Mouse (Mus musculus) right cerebral cortex, postnatal 36 days (tissue): Measurements from ENCODE around the gene Litaf.

Source experiments
- DNase-seq, 2 experiments: peaks; one replicate each; pipeline ENCODE4 v3.0.0; 2022; ENCODE audit warnings: low spot score in 2 of 2, mixed read lengths in 1 of 2

The Litaf gene

GRCm38 (mm10) chr16:11066833-11067191 is 855 bp upstream of the Litaf start:
- peak in 1 of 2 experiments; percentile 61 for DNase-seq

GRCm38 (mm10) chr16:11065431-11065830 is 526 bp downstream of the Litaf start:
- no peak for DNase-seq

- no peak for DNase-seq
Measured at GRCm38 (mm10) chr16:11064742-11065141, 1.2 kb downstream of the Litaf start.

GRCm38 (mm10) chr16:11064341-11064740 is 1.6 kb downstream of the Litaf start:
- no peak for DNase-seq

GRCm38 (mm10) chr16:11062794-11063721 is 2.9 kb downstream of the Litaf start:
- no peak for DNase-seq

- DNase-seq = no peak
Measured at GRCm38 (mm10) chr16:11060645-11061044, 5.3 kb downstream of the Litaf start, which contains the start of gene Snn. TSS of gene Snn (plus strand) at chr16:11060945.

- DNase-seq = no peak
Measured at GRCm38 (mm10) chr16:11055916-11056315, 10.0 kb downstream of the Litaf start.

GRCm38 (mm10) chr16:11054871-11055270 is 11.1 kb downstream of the Litaf start:
- no peak for DNase-seq

GRCm38 (mm10) chr16:11054409-11054808 is 11.5 kb downstream of the Litaf start:
- no peak for DNase-seq

GRCm38 (mm10) chr16:11051134-11051533 is 14.8 kb downstream of the Litaf start:
- no peak for DNase-seq

- no peak for DNase-seq
Measured at GRCm38 (mm10) chr16:11050226-11050625, 15.7 kb downstream of the Litaf start.

GRCm38 (mm10) chr16:11047130-11047529 is 18.8 kb downstream of the Litaf start:
- DNase-seq = no peak

- no peak for DNase-seq
Measured at GRCm38 (mm10) chr16:11046437-11046836, 19.5 kb downstream of the Litaf start.

GRCm38 (mm10) chr16:11043239-11043638 is 22.7 kb downstream of the Litaf start:
- DNase-seq = no peak

GRCm38 (mm10) chr16:11040603-11041002 is 25.4 kb downstream of the Litaf start:
- no peak for DNase-seq

- DNase-seq = peak; percentile 18 to 38
Measured at GRCm38 (mm10) chr16:11035790-11036431, 30.0 kb downstream of the Litaf start.

- DNase-seq = no peak
Measured at GRCm38 (mm10) chr16:11035273-11035672, 30.7 kb downstream of the Litaf start.

- DNase-seq = peak; percentile 55 to 71
Measured at GRCm38 (mm10) chr16:11034193-11034803, 31.7 kb downstream of the Litaf start.

GRCm38 (mm10) chr16:11031320-11031719 is 34.6 kb downstream of the Litaf start:
- no peak for DNase-seq

GRCm38 (mm10) chr16:11030844-11031243 is 35.1 kb downstream of the Litaf start:
- DNase-seq = no peak

- no peak for DNase-seq
Measured at GRCm38 (mm10) chr16:11028206-11028605, 37.8 kb downstream of the Litaf start.

- DNase-seq = peak; percentile 13 to 42
Measured at GRCm38 (mm10) chr16:11024841-11025240, 41.1 kb downstream of the Litaf start.
